Mouse (Mus musculus) layer of hippocampus, adult 2 months (tissue): ENCODE measurements around the gene Mdk. TPM values are rescaled to one million over a fixed set of nuclear protein-coding genes. Genes with fewer than 3 reads are reported as not detected.

Source experiments
- DNase-seq, 2 experiments: peaks; one replicate each; pipeline ENCODE4 v3.0.0; 2022; ENCODE audit warnings: low spot score in 2 of 2
- H3K27ac ChIP-seq: fragments of 200-600 bp; 2 replicates; pipeline ENCODE4 v1.8.1; 2022
- H3K4me3 ChIP-seq: fragments of 200-600 bp; 2 replicates; pipeline ENCODE4 v1.8.1; 2022; ENCODE audit warnings: mild to moderate bottlenecking
- CTCF ChIP-seq: fragments of 200-600 bp; conservative IDR thresholded peaks from 2 replicates; pipeline ENCODE4 v1.8.1; 2022; ENCODE audit warnings: antibody characterized with exemption, mild to moderate bottlenecking, moderate library complexity
- total RNA-seq, 2 experiments: library from RNA; stranded (reverse); gene quantifications; 2 replicates each; pipeline ENCODE4 v1.2.3; 2021

The Mdk gene
- total RNA-seq, 2 experiments from 2014 or later: 25.3 to 31.9 TPM

GRCm38 (mm10) chr2:91950275-91951085 is 18.4 kb upstream of the Mdk start:
- peak in 1 of 2 experiments; percentile 51 for DNase-seq
- Histone ChIP-seq H3K4me3 (peak overlapping the region; percentile 37), H3K27ac (peak overlapping the region; percentile 93)
- TF ChIP-seq CTCF: no peak

DNA sequence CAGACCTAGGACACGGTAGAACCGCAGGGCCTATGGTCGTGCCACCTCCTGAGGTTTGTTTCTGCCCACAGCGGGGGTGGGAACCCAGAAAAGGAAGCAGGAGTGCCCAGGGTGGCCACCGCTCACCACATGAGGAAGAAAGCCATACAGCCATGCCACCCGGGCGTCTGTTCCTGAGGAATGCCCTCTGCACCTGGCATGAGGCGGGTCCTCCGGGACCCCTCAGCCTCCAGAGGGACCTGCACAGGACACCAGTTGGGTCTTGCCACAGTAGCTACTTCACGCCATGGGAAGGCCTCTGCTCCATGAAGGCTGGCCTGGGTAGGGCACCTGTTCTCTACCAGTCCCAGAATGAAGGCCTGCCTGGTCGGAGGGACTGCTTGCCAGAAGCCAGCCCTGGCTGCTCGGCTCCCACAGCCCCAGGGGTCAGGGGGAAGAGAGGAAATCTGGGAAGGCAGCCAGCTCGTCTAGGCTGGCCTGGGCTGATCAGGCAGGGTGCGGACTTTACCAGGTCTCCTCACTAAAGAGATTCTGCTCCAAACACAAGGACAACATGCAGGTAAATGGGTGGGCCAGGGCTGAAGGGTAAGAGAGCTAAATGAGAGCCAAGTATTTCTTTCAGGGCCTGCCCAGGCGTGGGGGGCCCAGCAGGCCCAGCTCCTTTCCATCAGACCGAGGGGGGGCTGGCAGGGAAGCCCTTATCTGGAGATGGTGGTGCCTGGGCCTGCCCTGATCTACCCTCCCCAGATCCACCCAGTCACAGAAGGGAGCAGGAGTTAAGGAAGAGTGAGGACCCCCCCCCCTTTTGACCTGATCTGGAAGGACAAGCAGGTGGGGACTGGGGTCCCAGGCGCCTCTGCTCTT is 17.5 kb upstream of the Mdk start:
- DNase-seq: no peak
- peak overlapping the region; percentile 37 for H3K4me3 ChIP-seq
- peak overlapping the region; percentile 93 for H3K27ac ChIP-seq
- TF ChIP-seq CTCF: no peak

DNA sequence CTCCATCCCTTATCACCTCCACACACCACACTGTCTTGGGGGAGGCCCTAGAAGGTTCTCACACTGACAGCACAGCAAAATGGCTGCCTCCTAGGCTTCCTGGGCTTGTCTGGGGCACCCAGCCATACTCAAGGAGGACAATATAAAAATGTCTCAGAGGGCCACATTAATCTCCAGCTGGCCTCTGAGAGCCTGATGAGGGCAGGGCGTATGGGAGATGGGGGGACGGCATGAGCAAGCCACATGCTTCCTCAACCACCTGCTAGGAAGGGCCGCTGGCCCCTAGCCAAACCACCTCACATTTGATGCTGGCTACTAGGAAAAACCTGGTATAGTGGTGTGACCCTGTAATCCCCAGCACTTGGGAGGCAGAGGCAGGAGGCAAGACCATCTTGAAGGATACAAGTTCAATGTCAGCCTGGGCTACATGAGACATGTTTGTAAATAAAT is 16.7 kb upstream of the Mdk start:
- H3K27ac ChIP-seq: peak overlapping the region; percentile 93
- DNase-seq: no peak
- TF ChIP-seq CTCF: no peak
- no peak overlapping the region for H3K4me3 ChIP-seq

GRCm38 (mm10) chr2:91948151-91948509 is 16.0 kb upstream of the Mdk start:
- TF ChIP-seq CTCF: no peak
- Histone ChIP-seq H3K27ac (peak overlapping the region; percentile 93), H3K4me3 (peak overlapping the region; percentile 19)
- DNase-seq: no peak

- peak overlapping the region; percentile 19 for H3K4me3 ChIP-seq
- no peak for TF ChIP-seq CTCF
- DNase-seq: no peak
- H3K27ac ChIP-seq: peak overlapping the region; percentile 93
Observed at GRCm38 (mm10) chr2:91947397-91948150, 15.5 kb upstream of the Mdk start.

DNA sequence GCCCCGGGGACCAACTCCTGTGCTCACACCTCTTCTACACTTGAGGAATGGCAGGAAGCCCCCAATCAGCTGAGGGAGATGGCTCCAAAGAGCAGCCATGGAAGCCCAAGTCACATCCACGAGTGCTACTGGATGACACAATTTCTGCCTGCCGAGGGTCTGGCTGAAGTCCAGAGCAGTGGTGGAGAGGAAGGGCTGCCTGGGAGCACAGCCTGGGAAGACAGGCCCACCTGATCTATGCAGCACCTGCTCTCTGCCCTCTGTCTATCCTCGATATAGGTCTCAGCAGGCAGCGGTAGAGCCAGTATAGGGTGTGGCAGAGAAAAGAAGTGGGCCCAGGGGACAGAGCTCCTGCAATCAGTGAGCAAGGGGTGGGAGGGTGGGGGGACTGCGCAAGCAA is 14.7 kb upstream of the Mdk start:
- no peak for TF ChIP-seq CTCF
- DNase-seq: no peak
- H3K27ac ChIP-seq: peak overlapping the region; percentile 93
- no peak overlapping the region for H3K4me3 ChIP-seq

DNA sequence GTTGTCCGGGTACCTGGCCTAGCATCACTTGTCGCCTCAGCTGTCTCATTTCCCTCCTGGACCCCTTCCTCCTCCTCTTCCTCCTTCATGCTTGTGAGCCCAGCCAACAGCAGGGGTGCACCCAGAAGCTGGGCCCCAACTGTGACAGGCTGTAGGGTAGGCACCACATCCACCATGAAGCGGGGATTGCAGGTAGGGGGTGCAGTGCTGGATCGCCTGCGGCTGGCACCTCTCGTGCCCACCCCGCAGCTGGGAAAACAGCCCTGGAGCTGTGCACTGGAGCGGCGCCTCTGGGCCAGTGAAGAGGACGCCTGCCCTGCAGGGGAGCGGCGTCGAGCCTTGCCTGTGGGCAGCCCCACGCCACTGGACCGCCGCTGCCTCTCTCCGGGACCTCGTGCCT is 13.4 kb upstream of the Mdk start, which contains the start of gene Gm9821:
Gene Gm9821 (plus strand): TSS at position 221 of the 400 bp plus-strand sequence.
- TF ChIP-seq CTCF: no peak
- DNase-seq: no peak
- peak within 1 kb of the TSS; percentile 93 for H3K27ac ChIP-seq
- no peak within 1 kb of the TSS for H3K4me3 ChIP-seq

DNA sequence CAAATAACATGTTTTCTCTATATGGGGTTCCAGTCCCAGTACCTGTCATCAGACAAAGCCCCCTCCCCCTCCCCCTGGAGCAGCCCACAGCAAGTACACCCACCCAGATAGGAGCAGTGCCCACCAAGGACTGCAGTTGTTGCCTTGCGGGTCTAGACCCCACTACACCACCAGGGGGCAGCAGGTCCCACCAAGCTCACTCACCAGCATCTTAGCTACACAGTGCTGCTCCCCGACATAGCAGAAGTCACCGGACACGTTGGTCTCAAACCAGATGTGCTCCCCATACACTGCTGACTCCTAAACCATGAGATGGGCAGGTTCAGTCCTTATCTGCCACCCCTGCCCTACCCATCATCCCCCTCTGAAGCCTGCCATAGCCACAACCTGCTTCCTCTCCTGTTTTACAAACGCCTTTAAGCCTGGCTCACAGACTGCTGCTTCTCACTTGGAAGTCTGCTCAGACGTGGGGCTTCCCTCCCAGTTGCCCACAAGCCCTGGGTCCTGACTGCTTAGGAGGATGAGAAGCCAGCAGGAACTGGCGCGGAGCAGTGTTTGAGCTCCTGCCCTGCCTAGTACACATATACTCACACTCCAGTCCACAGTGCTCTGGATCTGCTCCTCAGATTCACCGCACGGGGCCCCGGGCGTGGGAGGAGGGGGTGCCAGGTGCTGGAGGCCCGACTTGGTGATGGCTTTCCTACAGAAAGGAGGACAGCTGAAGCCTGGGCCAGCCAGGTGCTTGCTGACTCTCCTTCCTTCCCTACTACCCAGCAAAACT is 12.3 kb upstream of the Mdk start:
- peak overlapping the region; percentile 12; the same call in 1 of the 2 replicates for H3K4me3 ChIP-seq
- peak; percentile 80 to 87 for DNase-seq
- peak; percentile 90 for TF ChIP-seq CTCF
- H3K27ac ChIP-seq: peak overlapping the region; percentile 93; the same call in 1 of the 2 replicates

DNA sequence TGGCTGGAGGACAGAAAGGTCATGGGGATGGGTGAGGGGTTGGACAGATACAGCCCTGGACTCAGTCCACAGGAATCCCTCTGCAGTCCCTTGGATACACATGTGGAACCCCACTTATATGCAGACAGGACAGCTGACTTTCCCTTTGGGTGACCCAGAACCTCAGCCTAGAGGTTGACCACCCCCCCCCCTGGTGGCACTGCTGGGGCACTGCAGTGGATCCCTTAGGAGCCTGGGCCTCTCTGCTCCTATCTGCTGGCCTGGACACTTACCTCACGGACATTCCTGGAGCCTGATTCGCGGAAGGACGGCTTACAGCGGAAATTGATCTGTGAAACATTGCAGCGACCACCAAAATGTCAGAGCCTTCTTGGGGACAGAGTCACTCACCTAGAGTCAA is 10.3 kb upstream of the Mdk start:
- TF ChIP-seq CTCF: peak; percentile 66
- H3K4me3 ChIP-seq: no peak overlapping the region

GRCm38 (mm10) chr2:91939303-91939935 is 7.3 kb upstream of the Mdk start:
- no peak for DNase-seq

More for the DNA sequence above, 10.3 kb upstream of the Mdk start:
- no peak for DNase-seq
- H3K27ac ChIP-seq: no peak overlapping the region

GRCm38 (mm10) chr2:91936154-91936553 is 4.1 kb upstream of the Mdk start:
- no peak for DNase-seq
- no peak overlapping the region for H3K4me3 ChIP-seq
- no peak for TF ChIP-seq CTCF
- H3K27ac ChIP-seq: no peak overlapping the region

More at GRCm38 (mm10) chr2:91939303-91939935, 7.3 kb upstream of the Mdk start:
- no peak for TF ChIP-seq CTCF
- H3K4me3 ChIP-seq: no peak overlapping the region
- H3K27ac ChIP-seq: no peak overlapping the region
